13 mouse cellular contexts compared by ENCODE assay signal in genomic region chr5:125325931-125326330, GRCm38 (mm10). TPM values are rescaled to one million over a fixed set of nuclear protein-coding genes. Genes with fewer than 3 reads are reported as not detected.
DNase-seq lines count a peak whose midpoint lies in the region; ATAC-seq and TF ChIP-seq lines count a peak whose summit lies in the region.
"Had no signal": no experiment of that assay in that cellular context is flagged by ENCODE, and none has a peak within 500 bp of the region (broad histone marks: within the 10 kb centered on the region; RNA-seq: fewer than 3 reads in every experiment).

No protein-coding gene starts in this region.

- no peaks in the 10 kb centered on the region for H3K9me3 ChIP-seq in heart, postnatal 0 days (replicated peaks; ENCODE audit: control insufficient read depth, low read length)
- no peaks in the 10 kb centered on the region for H3K9me3 ChIP-seq in midbrain, embryonic 13.5 days
- H3K9me3 ChIP-seq: forebrain, embryonic 12.5 days; hindbrain, embryonic 15.5 days had no signal

- DNase-seq in frontal cortex, adult 2 months (ENCODE audit: extremely low spot score in 1 of 2, low spot score in 1 of 2) = peak; percentile 44 to 49
- DNase-seq in frontal cortex, postnatal 10 days (ENCODE audit: low spot score in 2 of 2) = no peak
- peak; percentile 37 for DNase-seq in left cerebral cortex, adult 11 months (ENCODE audit: low spot score)
- DNase-seq in left cerebral cortex, postnatal 10 days (ENCODE audit: extremely low spot score in 1 of 2, low spot score in 2 of 2) = no peak
- DNase-seq in MN1 (ENCODE audit: low spot score) = peak; percentile 75
- peak; percentile 57 for DNase-seq in heart, postnatal 0 days (ENCODE audit: low spot score)
- DNase-seq in cerebellum, adult 11-12 months = no peak
- DNase-seq: kidney, postnatal 14 days; lung, postnatal 4 days had no signal

- H3K9ac ChIP-seq in heart, postnatal 0 days (replicated peaks; ENCODE audit: low read depth, low read length) = no peak overlapping the region
- no peak overlapping the region for H3K9ac ChIP-seq in midbrain, embryonic 13.5 days (replicated peaks)
- H3K9ac ChIP-seq: forebrain, embryonic 12.5 days; hindbrain, embryonic 15.5 days had no signal

- TF ChIP-seq CTCF in heart, postnatal 0 days (IDR thresholded peaks at IDR 0.05; ENCODE audit: low read depth) = no peak

- no peaks in the 10 kb centered on the region for H3K36me3 ChIP-seq in heart, postnatal 0 days (replicated peaks; ENCODE audit: control insufficient read depth, insufficient read depth, low read length)
- H3K36me3 ChIP-seq in midbrain, embryonic 13.5 days = no peaks in the 10 kb centered on the region
- H3K36me3 ChIP-seq: forebrain, embryonic 12.5 days; hindbrain, embryonic 15.5 days had no signal

- 30% methylated on average over 11 of the region's 11 CpGs for WGBS in heart, postnatal 0 days
- WGBS in midbrain, embryonic 13.5 days = 88% methylated on average over 11 of the region's 11 CpGs

- no peak overlapping the region for H3K4me3 ChIP-seq in heart, postnatal 0 days (ENCODE audit: low read depth, low read length)
- H3K4me3 ChIP-seq in midbrain, embryonic 13.5 days (replicated peaks) = no peak overlapping the region
- H3K4me3 ChIP-seq: forebrain, embryonic 12.5 days; hindbrain, embryonic 15.5 days had no signal

- peak overlapping the region; percentile 22 for H3K4me2 ChIP-seq in heart, postnatal 0 days (ENCODE audit: low read depth, low read length)
- no peak overlapping the region for H3K4me2 ChIP-seq in midbrain, embryonic 13.5 days (replicated peaks)
- H3K4me2 ChIP-seq: forebrain, embryonic 12.5 days; hindbrain, embryonic 15.5 days had no signal

- H3K27ac ChIP-seq in heart, postnatal 0 days (ENCODE audit: low read depth) = peak overlapping the region; percentile 62
- no peak overlapping the region for H3K27ac ChIP-seq in midbrain, embryonic 13.5 days
- H3K27ac ChIP-seq: forebrain, embryonic 12.5 days; hindbrain, embryonic 15.5 days had no signal

- TF ChIP-seq EP300 in heart, postnatal 0 days (IDR thresholded peaks at IDR 0.05; ENCODE audit: low read depth) = no peak

- no peaks in the 10 kb centered on the region for H3K27me3 ChIP-seq in heart, postnatal 0 days (ENCODE audit: control insufficient read depth, insufficient read depth, low read length)
- no peaks in the 10 kb centered on the region for H3K27me3 ChIP-seq in midbrain, embryonic 13.5 days
- H3K27me3 ChIP-seq: forebrain, embryonic 12.5 days; hindbrain, embryonic 15.5 days had no signal

- peak; percentile 70 for ATAC-seq in heart, postnatal 0 days (ENCODE audit: insufficient read depth, low read depth)
- no peak for ATAC-seq in midbrain, embryonic 13.5 days
- ATAC-seq: CD4-positive, CD25-positive, alpha-beta regulatory T cell, adult 4 months had no signal

- intact Hi-C loops in left cerebral cortex, postnatal 10 days (cut with DNase I) = no loop called here

- peaks cover 31% of the 10 kb centered on the region for H3K4me1 ChIP-seq in heart, postnatal 0 days (ENCODE audit: control insufficient read depth, insufficient read depth)
- H3K4me1 ChIP-seq in midbrain, embryonic 13.5 days (replicated peaks) = no peaks in the 10 kb centered on the region; the same call in 1 of the 2 replicates

RNA-seq across cellular contexts. Expression of gene Scarb1, which starts 15.0 kb away (rescaled TPM):
- 34.1 and 37.7 TPM in 2 replicates for polyA plus RNA-seq in frontal cortex, adult 2 months (2012; rRNA removed)
- total RNA-seq in left cerebral cortex, postnatal 10 days (2021) = 10 to 100 TPM; 49.1 to 52.9 TPM
- 79.8 and 84.2 TPM in 2 replicates for total RNA-seq in heart, postnatal 0 days (2014; rRNA removed; ENCODE audit: low replicate concordance)
- 53.7 and 58.2 TPM in 2 replicates for polyA plus RNA-seq in heart, postnatal 0 days (2015; fragmentation: Nextera tagmentation; extraction: Ambion mirVana)
- 22.1 and 22.8 TPM in 2 replicates for polyA plus RNA-seq in midbrain, embryonic 13.5 days (2015; fragmentation: Nextera tagmentation; extraction: Ambion mirVana)

Comparison
In these comparisons a context has a peak if more than half of its experiments do, and no peak if none do; other contexts are left out.
1. DNase-seq: peak in frontal cortex, adult 2 months (2 of 2), left cerebral cortex, adult 11 months (single experiment), MN1 (single experiment) and heart, postnatal 0 days (single experiment); none in frontal cortex, postnatal 10 days (0 of 2), left cerebral cortex, postnatal 10 days (0 of 2) and cerebellum, adult 11-12 months (single experiment).